Mouse (Mus musculus): ENCODE data around the gene Ddr1.
"Not testable (repeated sequence)": the region's sequence is repeated elsewhere in the genome, so short reads cannot be mapped to it uniquely, and the experiment has no call there.

Gene Ddr1

DNA sequence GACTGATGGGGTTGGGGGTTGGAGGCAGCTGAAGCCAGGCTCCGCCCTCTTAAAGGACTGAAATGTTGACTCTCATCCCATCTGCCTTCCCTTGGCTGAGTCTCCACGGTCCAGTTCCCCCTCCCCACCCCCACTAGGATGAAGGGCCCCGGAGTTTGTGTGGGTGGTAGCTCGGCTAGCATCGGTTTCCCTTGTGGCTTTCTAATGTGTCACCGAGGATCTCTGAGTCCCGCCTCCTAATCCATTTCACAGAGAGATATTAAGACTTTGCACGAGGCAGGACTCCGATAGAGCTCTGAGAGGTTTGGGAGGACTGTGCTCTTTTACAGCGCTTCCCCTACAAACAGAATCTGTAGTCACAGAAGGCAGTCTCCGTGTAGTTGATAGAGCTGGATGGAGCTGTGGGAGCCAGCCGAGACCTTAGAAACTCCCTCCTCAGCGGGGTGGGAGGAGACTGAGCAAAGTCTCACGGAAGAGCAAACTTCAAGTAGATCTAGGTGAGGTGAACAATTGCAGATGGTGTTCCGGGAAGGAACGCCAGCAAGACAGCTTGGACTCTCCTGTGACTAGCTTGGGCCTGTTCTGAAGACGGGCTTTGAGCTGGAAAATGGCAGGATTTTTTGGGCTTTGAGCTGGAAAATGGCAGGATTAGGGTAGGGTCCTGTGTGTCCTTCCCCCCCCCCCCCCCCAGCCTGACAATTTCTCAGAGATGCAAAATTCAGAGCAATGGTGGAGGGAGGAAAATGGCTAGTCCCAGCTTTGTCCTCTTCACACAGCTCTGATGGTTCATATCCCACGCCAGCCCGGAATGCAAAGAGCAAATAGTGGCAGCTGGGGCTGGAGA lies at the start of gene Ddr1:
Gene Ddr1, minus strand, starts transcription at position 1 of the 844 bp plus-strand sequence.
- DNase-seq (ENCODE audit: low read depth, low spot score), result no peak

DNA sequence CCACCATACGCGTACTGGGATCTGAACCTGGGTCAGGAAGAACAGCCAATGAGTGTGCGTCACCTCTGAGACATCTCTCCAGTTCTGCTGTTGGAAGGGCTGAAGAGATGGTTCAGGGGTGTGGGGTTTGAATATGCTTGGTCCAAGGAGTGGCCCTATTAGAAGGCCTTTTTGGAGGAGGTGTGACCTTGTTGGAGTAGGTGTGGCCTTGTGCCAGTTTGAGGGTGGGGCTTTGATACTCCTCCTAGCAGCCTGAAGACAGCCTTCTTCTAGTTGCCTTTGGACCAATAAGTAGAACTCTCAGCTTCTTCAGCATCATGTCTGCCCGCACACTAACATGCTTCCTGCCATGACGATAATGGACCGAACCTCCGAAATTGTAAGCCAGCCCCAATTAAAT lies 49.2 kb upstream of the Ddr1 start:
- DNase-seq (ENCODE audit: low read depth, low spot score), result no peak

DNA sequence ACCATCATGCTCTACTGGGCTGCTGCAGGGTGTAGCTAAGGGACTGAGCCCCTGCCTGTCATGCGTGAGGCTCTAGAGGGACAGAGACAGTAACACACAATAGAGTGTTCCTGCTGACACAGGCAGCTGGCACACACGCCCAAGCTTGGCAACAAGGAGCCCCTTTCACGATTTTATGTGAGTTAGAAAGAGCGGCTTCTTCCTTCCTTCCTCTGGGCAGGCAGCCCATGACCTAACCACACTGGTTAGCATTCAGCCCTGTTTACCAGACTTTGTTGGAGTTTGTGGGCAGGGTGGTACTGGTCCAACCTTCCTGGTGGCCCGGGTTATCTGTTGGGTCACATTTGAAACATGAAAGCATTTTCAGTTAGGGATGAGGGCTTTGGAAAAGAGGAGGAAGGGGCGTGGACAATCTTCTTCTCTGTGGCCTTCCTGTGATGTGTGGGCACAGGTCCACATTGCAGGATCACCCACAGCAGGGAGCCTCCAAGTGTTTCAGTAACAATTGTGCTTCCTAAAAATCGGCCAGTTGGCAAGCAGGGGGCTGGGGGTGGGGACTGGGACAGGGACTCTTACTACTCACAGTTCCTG lies 47.9 kb upstream of the Ddr1 start:
- DNase-seq (ENCODE audit: low read depth, low spot score), result no peak

DNA sequence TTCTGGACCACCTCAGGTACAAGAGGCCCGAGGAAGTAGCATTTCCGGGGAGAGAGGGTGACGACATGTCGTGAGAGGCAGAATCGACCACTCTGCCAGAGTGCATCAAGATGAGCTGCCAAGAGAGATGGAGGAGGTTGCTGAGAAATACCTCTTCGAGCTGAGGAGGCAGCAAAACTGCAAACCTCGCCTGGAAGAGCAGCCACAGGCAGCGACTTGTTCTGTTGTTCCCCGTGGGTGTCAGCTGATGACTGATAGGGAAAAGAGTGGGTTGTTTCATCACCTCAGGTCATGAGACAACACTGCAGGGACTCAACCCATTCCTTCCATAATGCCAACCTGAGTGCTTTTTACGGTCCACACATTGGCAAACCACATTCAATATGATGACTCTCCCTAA lies 45.3 kb upstream of the Ddr1 start:
- no peak for DNase-seq (ENCODE audit: low read depth, low spot score)

DNA sequence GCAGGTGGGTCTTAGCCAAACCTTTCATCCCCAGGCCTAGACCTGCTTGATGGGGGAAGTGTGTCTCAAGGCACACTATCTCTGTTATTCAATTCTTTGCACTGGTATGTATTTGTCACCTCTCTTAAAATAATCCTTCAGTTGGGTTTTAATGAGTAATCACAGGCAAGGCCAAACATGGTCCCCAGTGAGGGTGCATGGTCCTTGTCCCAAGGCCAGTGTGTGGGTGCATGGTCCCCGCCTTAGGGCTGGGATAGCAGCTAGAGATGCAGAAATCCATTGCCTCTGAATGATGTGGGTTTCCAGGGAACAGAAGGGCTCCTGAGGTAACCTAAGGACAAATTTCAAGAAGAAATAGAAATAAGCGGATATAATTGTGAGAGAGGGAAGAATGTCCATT lies 39.9 kb upstream of the Ddr1 start:
- no peak for DNase-seq (ENCODE audit: low read depth, low spot score)

DNA sequence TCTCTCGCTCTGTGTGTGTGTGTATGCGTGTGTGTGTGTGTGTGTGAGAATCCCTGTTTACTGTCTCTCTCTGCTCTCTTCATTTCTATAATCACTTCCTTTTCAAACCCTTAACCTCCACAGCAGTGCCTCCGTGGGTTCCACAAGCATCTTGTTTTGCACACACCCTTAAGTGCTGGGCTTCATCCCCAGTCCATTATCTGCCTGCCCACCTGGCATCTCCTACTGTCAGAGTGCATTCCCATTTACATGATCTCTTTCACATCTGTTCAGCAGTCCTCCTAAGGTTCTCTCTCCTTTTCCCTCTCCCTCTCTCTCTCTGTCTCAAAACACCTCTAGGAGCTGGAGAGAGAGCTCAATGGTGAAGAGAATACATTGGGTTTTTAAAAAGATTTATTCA lies 38.5 kb upstream of the Ddr1 start:
- no peak for DNase-seq (ENCODE audit: low read depth, low spot score)

DNA sequence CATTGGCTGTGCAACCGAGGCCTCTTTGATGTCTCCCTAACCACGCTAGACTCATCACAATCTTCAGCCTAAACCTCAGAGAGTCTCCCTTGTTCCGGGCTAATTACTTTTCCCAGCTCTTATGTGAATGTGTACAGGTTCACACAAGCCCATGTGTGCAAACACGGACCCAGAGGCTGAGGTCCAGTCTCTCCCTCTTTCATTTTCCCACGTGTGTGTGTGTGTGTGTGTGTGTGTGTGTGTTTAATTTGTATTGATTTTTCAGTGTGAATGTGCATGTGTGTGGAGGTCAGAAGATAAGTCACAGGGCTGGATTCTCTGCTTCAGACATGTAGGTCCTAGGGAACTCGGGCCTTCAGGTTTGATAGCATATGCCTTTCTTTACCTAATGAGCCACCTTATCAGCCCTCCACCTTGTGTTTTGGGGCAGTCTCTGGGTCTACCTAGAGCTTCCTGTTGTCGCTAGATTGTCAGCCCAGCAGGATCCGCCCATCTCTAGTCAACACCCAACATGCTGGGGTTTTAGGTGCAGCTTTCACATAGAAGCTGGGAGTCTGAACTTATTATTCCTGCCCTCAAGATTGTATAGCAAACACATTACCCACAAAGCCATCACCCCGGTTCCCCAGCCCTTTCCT lies 37.3 kb upstream of the Ddr1 start:
- DNase-seq (ENCODE audit: low read depth, low spot score), result no peak

DNA sequence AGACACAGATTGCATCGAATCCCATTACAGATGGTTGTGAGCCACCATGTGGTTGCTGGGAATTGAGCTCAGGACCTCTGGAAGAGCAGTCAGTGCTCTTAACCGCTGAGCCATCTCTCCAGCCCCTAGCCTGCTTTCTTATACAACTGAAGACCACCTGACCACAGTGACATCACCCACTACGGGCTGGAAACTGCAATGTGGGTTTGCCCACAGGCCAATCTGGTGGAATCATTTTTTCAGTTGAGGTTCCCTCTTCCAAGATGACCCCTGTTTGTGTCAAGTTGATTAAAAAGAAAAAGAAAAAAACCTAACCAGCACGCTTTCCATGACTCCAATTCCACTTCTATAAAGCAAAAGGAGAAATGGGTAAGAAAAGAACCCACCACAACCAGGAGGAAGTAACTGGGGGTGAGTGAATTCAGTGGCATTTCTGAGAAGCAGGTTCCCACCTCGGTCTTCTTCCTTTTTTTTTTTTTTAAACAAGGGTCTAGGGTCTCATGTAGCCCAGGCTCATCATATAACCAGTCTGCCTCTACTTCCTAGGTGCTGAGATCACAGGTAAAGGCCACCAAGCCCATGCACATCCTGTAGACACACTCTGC lies 36.0 kb upstream of the Ddr1 start:
- no peak for DNase-seq (ENCODE audit: low read depth, low spot score)

DNA sequence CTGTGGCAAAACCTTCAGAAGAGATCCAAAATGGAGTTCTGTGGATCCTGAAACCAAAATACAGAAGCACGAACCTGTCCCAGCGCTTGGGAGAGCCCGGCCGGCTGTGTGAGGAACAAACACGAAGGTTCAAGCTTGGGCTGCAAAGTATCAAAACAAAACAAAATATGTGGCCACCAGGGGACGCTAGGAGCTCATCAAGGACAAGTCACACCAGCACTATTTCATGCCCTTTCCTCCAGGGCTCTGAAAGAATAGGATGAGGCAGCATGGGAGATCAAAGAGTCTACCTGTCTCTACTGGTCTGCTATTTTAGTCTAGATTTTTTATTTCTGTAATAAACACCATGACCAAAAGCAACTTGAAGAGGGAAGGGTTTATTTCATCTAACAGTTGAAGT lies 35.3 kb upstream of the Ddr1 start:
- peak; percentile 84 for DNase-seq (ENCODE audit: low read depth, low spot score)

DNA sequence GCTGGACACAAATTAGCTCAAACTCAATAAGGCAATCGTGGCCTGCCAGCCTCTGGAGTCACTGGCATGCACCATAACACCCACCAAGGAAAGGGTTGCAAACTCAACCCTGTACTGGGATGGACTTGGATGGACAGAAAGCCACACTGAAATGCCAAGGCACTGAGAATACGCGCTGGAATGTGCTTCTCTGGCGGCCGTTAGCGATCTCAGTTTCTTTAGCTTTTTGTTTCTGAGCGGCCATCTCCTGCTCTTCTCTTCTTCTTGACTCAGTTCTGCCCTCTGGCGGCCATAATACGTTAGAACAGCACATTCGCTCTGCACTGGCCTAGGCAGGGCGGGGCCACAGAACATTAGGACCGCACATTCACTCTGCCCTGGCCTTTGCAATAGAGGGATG lies 33.3 kb upstream of the Ddr1 start:
- peak; percentile 80 for DNase-seq (ENCODE audit: low read depth, low spot score)

DNA sequence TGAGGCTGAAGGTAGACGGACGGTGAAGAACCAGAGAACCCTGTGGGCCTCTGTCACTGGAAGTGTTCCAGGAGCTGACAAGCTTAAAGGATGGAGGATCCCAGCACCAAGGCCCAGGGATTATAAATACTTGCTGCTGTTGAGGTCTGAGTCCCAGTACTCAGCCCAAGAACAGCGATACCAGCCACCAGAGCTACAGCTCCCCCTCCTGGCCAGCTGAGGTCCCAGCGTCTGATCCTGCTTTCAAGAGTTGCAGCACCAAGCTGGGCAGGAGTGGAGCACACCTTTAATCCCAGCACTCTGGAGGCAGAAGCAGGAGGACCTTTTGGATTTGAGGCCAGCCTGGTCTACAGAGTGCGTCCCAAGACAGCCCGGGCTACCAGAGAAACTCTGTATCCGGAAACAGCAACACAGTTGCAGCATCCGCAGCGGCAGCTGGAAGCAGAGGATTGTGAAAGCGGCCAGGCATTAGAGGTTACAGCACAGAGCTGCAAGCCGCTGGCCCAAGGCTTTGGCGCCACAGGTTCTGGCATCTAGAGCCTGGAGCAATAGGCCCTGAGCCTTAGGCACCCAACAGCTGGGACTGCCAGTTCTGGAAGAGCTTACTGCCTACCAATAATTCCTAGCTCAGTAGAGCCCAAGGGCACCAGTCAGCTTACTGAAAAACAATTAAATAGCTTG lies 32.0 kb upstream of the Ddr1 start:
- no peak for DNase-seq (ENCODE audit: low read depth, low spot score)

DNA sequence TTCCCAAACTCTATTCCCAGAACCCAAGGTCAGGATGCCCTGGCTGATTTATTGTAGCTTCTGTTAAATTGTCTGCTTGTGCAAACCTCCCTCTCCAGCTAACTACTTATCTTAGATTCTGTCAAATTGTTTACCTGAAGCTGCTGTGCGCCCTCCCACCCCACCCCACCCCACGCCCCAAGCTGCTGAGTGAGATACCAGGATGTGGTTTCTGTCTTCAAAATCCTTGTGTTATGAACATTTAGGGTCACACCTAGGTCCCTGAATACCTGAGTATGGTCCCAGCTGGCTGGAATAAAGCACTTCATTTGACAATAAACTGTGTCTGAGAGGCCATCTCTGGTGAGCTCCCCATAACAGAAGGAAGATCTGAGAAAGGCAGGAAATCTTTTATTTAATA lies 30.1 kb upstream of the Ddr1 start:
- DNase-seq (ENCODE audit: low read depth, low spot score), result no peak

DNA sequence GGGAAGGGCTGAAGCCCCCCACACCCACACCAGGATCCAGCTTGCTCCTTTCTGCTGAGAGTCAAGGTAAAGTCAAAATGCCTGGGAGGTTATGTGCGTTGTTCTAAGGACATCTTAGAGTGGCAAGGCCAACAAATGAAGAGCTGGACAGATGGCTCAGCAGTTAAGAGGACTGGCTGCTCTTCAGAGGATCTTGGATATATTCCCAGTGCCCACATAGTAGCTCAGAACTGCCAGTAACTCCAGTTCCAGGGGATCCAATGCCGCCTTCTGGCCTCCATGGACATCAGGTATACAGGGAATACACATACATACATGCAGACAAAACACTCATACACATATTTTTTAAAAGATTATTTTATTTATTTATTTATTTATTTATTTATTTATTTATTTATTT lies 29.0 kb upstream of the Ddr1 start:
- no peak for DNase-seq (ENCODE audit: low read depth, low spot score)

DNA sequence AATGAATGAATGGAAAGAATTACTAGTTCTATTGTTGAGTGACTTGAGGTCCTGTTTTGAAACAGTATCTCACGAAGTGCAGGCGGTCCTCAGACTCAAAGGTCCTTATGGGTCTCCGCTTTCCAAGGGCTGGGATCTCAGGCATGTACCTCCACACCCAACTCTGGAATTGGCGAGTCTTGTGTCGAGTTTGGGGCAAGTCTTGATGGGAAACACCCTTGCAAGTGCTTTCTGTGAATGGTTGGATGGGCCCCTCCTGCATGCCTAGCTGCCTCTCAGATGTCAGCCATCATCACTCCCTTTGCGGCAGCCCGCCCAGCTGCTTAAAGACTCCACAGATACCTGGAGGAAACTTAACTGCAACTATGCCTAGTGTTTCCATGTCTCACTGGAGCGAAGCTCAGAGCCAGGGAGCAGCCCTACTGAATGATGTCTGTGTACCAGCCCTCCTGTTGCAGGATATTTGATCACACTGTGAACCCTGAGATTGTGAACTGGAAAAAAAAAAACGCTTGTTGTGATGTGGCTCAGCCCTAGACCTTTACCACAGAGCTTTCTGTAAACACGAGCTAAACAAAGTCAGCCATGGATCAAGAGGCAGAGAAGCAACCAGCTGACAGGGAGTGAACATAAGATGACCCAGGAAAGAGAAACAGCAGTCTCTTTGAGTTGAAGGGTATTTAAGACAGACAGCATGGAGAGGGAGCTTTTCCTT lies 27.2 kb upstream of the Ddr1 start:
- no peak for DNase-seq (ENCODE audit: low read depth, low spot score)

DNA sequence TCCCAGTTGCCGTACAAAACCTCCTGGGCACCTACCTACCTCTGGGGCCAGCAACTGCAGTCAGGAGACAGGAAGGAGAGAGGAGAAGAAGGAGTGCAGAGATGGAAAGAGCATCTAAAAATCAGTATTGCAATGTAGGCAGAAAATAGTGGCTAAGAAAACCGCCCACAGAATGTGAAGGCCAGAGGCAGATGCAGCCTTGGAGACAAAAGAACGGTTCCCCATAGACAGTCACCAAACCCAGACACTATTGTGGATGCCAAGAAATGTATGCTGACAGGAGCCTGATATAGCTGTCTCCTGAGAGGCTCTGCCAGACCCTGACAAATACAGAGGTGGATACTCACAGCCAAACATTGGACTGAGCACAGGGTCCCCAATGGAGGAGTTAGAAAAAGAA lies 25.7 kb upstream of the Ddr1 start:
- DNase-seq (ENCODE audit: low read depth, low spot score), result not testable (repeated sequence)

DNA sequence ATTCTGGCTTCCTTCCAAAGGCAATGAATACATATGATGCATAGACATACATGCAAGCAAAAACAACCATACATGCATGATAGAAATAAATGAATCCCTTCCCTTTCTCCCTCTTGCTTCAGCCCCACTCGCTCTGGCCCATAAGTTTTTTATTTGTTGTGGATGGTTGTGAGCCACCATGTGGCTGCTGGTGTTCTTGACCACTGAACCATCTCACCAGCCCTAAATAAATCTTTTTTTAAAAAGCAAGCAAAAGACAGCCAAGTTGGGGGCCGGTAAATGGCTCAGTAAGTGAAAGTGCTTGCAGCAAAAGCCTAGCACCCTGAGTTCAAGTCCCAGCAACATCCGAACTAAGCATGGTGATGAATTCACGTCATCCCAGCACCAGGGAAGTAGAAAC lies 24.4 kb upstream of the Ddr1 start:
- DNase-seq (ENCODE audit: low read depth, low spot score), result no peak

DNA sequence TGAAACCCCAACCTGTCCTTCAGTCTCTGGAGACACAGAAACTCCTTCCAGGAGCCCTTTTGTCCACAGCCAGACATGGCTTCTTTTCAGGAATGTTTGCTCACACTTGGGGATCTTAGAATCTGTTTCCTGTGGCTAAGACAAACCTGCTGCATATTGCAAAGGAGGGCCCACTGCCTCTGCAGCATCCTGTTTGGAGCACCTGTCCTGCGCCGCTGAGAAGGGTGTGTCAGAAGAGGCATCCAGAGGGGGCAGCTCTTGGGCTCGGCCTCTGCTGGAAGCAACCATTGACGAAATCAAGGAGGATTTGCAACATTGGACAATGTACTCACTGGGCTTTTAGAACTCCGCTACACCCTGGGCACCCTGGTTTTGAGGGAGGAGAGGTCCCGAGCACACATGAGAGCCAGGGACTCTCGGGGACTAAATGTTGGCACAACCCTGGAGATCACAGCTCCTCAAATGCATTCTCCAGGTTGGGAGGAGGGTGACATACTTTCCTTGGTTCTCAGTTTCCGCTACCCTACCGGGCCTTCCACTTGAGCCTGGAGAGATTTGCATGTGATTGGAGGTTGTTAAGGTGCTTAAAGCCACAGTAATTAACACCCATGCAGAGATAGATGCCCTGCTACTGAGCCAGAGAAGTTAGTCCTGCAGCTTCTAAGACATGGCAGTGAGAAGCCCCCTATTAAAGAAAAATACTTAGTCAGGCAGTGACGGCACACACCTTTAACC lies 23.2 kb upstream of the Ddr1 start:
- no peak for DNase-seq (ENCODE audit: low read depth, low spot score)

DNA sequence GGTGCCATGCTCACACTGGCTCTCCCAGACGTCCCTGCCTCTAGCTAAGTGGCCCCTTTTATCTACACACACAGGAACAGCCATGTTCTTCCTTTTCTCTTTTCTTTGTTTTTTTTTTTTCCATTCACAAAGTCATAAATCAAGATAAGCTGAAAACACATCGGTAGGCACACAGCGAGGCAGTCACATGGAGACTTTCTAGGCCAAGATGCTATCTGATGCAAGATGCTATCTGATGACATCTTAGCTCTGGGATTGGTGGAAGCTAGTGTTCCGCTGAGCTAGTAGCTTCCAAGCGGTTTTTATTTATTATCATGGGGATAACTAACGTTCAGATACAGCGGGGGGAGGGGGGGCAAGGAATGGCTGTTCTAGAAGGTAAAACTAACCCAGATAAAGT lies 22.6 kb upstream of the Ddr1 start:
- no peak for DNase-seq (ENCODE audit: low read depth, low spot score)

DNA sequence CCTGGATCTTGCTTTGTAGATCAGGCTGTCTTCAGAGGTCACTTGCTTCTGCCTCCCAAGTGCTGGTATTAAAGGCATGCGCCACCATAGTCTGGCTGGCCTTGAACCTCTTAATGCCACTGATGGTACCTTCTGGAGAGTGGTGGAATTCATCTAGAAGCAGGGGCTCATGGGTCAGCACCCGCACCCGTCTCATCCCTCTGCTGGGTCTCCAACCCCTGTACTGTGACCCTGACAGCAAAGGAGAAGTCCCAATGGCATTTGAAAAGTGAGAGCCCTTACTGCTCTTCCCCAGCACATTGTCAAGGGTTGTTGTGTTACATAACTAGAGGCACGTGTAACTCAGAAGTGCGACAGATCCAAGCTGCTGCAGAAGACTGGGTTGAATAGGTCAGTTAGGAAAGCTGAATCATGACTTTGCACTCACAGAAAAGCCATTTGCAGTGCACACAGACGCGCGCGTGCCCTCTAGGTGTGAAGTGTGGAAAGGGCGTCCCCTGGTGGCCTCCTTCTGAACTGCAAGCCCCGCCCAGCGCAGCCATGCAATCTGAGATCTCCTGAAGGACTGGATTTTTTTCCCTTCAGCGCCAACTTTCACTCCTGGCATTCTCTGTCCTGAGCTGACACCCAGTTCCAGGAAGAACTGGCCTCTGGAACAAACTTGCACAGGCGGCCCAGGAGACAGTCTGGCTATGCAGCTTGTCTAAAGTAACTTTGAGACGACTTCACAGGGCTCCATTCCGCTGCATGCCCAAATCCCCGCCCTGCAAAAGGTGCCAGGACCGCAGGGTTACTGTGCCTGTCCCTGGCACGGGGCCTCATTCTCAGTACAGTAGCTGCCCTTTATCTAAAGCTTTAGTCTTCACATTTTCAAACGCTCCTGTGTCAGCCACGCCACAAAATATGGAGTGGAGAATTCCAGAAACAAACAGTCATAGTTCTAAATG lies 21.1 kb upstream of the Ddr1 start:
- DNase-seq (ENCODE audit: low read depth, low spot score), result peak; percentile 75

DNA sequence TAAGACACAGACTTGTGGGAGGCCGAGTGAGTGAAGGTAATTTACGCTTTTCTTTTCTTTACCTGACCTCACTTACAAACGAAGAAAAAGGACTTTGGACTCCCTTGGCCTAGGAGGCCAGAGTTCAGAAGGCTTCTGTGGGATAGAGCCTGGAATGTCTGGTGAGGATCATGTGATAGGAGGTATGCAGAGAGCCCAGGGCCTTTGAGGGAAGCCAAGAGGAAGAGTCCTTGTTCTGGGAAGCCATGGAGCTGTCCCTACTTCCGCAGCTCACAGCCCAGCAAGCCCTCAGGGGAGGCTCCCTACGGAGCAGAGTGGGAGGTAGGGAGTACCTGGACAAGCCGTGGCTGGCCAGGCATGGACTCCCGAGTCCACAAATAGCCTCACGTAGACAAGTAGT lies 17.3 kb upstream of the Ddr1 start:
- DNase-seq (ENCODE audit: low read depth, low spot score), result no peak
